Mouse (Mus musculus): ENCODE data around the gene Ptprm.

DNA sequence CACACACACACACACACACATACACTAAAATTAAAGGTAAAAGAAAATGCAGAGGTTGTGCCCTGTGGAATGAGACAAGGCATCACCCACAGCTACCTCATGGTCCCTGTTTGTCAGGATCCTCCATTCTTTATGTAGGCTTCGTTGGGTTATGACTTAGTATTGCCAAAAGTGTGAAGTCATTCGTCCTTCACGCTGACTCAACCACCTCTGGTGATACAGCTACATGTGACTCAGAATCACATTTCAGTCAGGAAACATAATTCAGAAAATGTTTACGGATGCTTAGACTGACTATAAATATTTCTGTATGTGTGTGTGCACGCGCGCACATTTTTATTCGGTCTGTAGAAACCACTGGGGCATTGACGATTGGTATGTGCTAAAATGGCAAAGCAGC is 121.2 kb downstream of the Ptprm start:
- no peak for TF ChIP-seq GATA1 (IDR thresholded peaks at IDR 0.05; ENCODE audit: low read length)
- no peak for TF ChIP-seq TAL1 (IDR thresholded peaks at IDR 0.05; ENCODE audit: low read length)
